Mouse (Mus musculus) kidney, embryonic 16.5 days (tissue): Measurements from ENCODE around the gene Srp54b. TPM values are rescaled to one million over a fixed set of nuclear protein-coding genes. Genes with fewer than 3 reads are reported as not detected.
"Not testable (repeated sequence)": the region's sequence is repeated elsewhere in the genome, so short reads cannot be mapped to it uniquely, and the experiment has no call there.

Experiments
- ATAC-seq: fragments of 200-750 bp; cut with Nextera tagmentation; 2 replicates; pipeline ENCODE4 v1.8.0; 2017; ENCODE audit warnings: moderate TSS enrichment; ENCODE audit not compliant: low FRiP score, low TSS enrichment
- H3K27ac ChIP-seq: fragments of 300-500 bp; sonication (generic); 2 replicates; pipeline ENCODE4 v1.5.1; 2014; ENCODE audit warnings: low read length
- H3K27me3 ChIP-seq: fragments of 300-500 bp; sonication (generic); 2 replicates; pipeline ENCODE4 v1.6.1; 2014; ENCODE audit warnings: low read length, control low read depth, mixed read lengths; ENCODE audit not compliant: insufficient read depth
- H3K36me3 ChIP-seq: fragments of 300-500 bp; sonication (generic); 2 replicates; pipeline ENCODE4 v1.6.1; 2014; ENCODE audit warnings: low read length, control low read depth, mixed read lengths; ENCODE audit not compliant: insufficient read depth
- H3K4me1 ChIP-seq: fragments of 300-500 bp; sonication (generic); 2 replicates; pipeline ENCODE4 v1.6.1; 2014; ENCODE audit warnings: low read length, control low read depth, mixed read lengths; ENCODE audit not compliant: insufficient read depth
- H3K4me2 ChIP-seq: fragments of 300-500 bp; sonication (generic); replicated peaks from 2 replicates; pipeline ENCODE4 v1.6.1; 2014; ENCODE audit warnings: low read depth, low read length
- H3K4me3 ChIP-seq: fragments of 300-500 bp; sonication (generic); 2 replicates; pipeline ENCODE4 v1.5.1; 2014; ENCODE audit warnings: mild to moderate bottlenecking, low read length
- H3K9ac ChIP-seq: fragments of 300-500 bp; sonication (generic); replicated peaks from 2 replicates; pipeline ENCODE4 v1.6.1; 2014; ENCODE audit warnings: low read length
- H3K9me3 ChIP-seq: fragments of 300-500 bp; sonication (generic); 2 replicates; pipeline ENCODE4 v1.6.1; 2016; ENCODE audit warnings: low read length, control low read depth
- WGBS: fragments of 180-500 bp; shearing (Covaris S2); extraction: QIAGEN DNeasy Blood & Tissue Kit; methylation state at CpG from one replicate; pipeline ENCODE4 v1.1.7; 2014; 5-methylcytosine and 5-hydroxymethylcytosine counted together
- polyA plus RNA-seq: library from polyadenylated mRNA; unstranded; fragments of >200 nt; fragmentation: Nextera tagmentation; extraction: Ambion mirVana; gene quantifications from 2 replicates; pipeline ENCODE4 v1.2.1, GENCODE M21; 2015

Srp54b gene
- polyA plus RNA-seq, 1 experiment from 2014 or later, result 52.2 TPM

- not testable (repeated sequence) for H3K36me3 ChIP-seq, H3K4me2 ChIP-seq, H3K4me3 ChIP-seq, H3K27ac ChIP-seq, H3K4me1 ChIP-seq, H3K9ac ChIP-seq, H3K27me3 ChIP-seq, H3K9me3 ChIP-seq
- WGBS, result no CpG with 5 or more reads among the region's 40 CpGs
- ATAC-seq, result peak; percentile 97
Measured at GRCm38 (mm10) chr12:55199306-55199705, 44.4 kb downstream of the Srp54b start, which contains the start of gene 1700047I17Rik2. Gene 1700047I17Rik2 (plus strand): TSS chr12:55199592.

- not testable (repeated sequence) for H3K36me3 ChIP-seq, H3K27me3 ChIP-seq, H3K9ac ChIP-seq, H3K27ac ChIP-seq, H3K9me3 ChIP-seq, H3K4me3 ChIP-seq, H3K4me2 ChIP-seq, H3K4me1 ChIP-seq
- no CpG with 5 or more reads among the region's 18 CpGs for WGBS
- peak; percentile 25 for ATAC-seq
Measured at GRCm38 (mm10) chr12:55199799-55200198, 44.9 kb downstream of the Srp54b start.

- no CpG with 5 or more reads among the region's 6 CpGs for WGBS
- not testable (repeated sequence) for H3K27me3 ChIP-seq, ATAC-seq
Measured at GRCm38 (mm10) chr12:55212944-55213343, 58.0 kb downstream of the Srp54b start.

GRCm38 (mm10) chr12:55229626-55230519 lies 75.0 kb downstream of the Srp54b start, which contains the start of gene Srp54c:
Gene Srp54c (plus strand): TSS chr12:55230168.
- not testable (repeated sequence) for H3K9ac ChIP-seq, H3K4me1 ChIP-seq, H3K9me3 ChIP-seq, H3K27ac ChIP-seq, H3K27me3 ChIP-seq, H3K4me2 ChIP-seq, H3K36me3 ChIP-seq
- WGBS, result no CpG with 5 or more reads among the region's 57 CpGs
- peak within 1 kb of the TSS; percentile 41 for H3K4me3 ChIP-seq
- peak; percentile 98 for ATAC-seq

More at GRCm38 (mm10) chr12:55212944-55213343, 58.0 kb downstream of the Srp54b start:
- H3K4me3 ChIP-seq, H3K27ac ChIP-seq, H3K4me1 ChIP-seq, H3K4me2 ChIP-seq, H3K36me3 ChIP-seq, H3K9ac ChIP-seq, H3K9me3 ChIP-seq: not testable (repeated sequence)

GRCm38 (mm10) chr12:55230520-55230861 lies 75.6 kb downstream of the Srp54b start:
- not testable (repeated sequence) for H3K27ac ChIP-seq, ATAC-seq, H3K9ac ChIP-seq, H3K27me3 ChIP-seq, H3K4me1 ChIP-seq, H3K36me3 ChIP-seq, H3K4me2 ChIP-seq, H3K9me3 ChIP-seq
- peak overlapping the region; percentile 41 for H3K4me3 ChIP-seq
- 0% methylated on average over 9 of the region's 25 CpGs for WGBS

Other genes starting within 250 kb of the Srp54b start
- gene Gm20403, start 168.6 kb upstream of the Srp54b start, polyA plus RNA-seq, result not detected in 2 replicates
- gene Baz1a, start 140.8 kb upstream of the Srp54b start, polyA plus RNA-seq, result 19.1 and 23.8 TPM in 2 replicates
- gene 2700097O09Rik, start 75.0 kb upstream of the Srp54b start, polyA plus RNA-seq, result 37.3 and 40.8 TPM in 2 replicates
- gene Srp54a, start 74.8 kb upstream of the Srp54b start, polyA plus RNA-seq, result 163 and 186 TPM in 2 replicates
- gene Fam177a, start 30.6 kb upstream of the Srp54b start, polyA plus RNA-seq, result 11.7 and 13.5 TPM in 2 replicates
- 6.9 and 8.1 TPM in 2 replicates for gene 1700047I17Rik2, start 44.5 kb downstream of the Srp54b start, polyA plus RNA-seq
- gene Srp54c, start 75.1 kb downstream of the Srp54b start, polyA plus RNA-seq, result 65.7 and 71.1 TPM in 2 replicates
- gene 1110008L16Rik, start 144.5 kb downstream of the Srp54b start, polyA plus RNA-seq, result 15.5 and 15.6 TPM in 2 replicates
- 14.8 and 15.6 TPM in 2 replicates for gene Ppp2r3c, start 147.9 kb downstream of the Srp54b start, polyA plus RNA-seq
- gene Psma6, start 229.1 kb downstream of the Srp54b start, polyA plus RNA-seq, result 409 and 418 TPM in 2 replicates